Mouse (Mus musculus) heart, postnatal 10 days (tissue): ENCODE results near the gene Grik3. TPM values are rescaled to one million over a fixed set of nuclear protein-coding genes. Genes with fewer than 3 reads are reported as not detected.

Experiments used
- DNase-seq, 2 experiments: peaks; one replicate each; pipeline ENCODE4 v3.0.0; 2021
- intact Hi-C: fragments of 180-260 bp; cut with DNase I; formaldehyde crosslinking; loops from one replicate; pipeline ENCODE4 v1.15.1; 2025
- total RNA-seq, 2 experiments: library from RNA; stranded (reverse); gene quantifications; 2 replicates each; pipeline ENCODE4 v1.2.3; 2021

The Grik3 gene
- total RNA-seq, 2 experiments from 2014 or later, result 0.10 TPM; not detected in 1

DNA sequence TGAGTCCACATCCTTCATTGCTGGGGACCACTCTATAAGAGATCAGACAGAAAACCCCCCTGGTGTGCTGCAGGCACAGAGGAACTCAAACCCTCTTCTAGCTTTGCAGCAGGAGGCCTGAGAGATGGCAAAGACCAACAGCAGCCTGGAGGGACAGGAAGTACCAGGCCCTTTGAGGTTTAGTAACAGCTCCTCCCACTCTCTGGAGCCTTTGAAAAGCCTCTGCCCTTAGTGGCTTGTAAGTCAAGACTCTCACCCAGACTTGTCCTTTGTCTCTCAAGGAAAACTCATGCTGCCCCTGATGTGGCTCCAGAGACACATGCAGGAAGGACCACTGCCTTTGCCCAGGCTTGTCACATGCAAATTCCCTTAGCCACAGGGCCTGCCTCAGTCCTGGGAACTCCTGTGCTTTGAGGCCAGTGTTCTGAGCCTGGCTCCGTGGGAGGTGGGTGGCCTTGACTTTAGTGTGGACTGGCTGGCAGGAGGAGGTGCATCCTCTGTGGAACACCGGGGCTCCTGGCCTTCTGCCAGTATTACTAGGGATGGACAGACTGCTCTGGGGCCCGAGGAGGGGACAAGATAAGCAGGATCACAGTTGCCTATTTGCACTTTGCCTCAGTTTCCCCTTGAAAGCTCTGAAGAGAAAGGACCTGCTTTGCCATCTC is 47.9 kb downstream of the Grik3 start:
- intact Hi-C loops, result no loop called here
- DNase-seq, result no peak

DNA sequence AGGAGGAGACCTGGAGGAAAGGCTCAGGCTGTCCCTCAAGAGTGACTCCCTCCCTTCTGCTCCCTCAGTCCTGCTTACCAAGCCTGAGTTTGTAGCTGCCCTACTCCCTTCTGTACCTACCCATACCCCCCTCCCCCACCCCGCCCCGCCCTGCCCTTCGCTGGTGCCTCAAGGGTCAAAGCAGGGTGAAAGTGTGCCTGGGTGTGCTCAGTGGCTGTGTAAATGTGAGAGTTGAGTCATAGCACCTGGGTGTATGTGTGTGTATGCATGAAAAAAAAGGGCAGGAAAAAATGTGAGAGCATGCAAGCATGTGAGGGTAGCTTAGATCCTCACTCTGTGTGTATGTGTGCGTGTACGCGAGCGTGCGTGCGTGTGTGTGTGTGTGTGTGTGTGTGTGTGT is 49.1 kb downstream of the Grik3 start:
- no peak for DNase-seq
- intact Hi-C loops, result no loop called here

DNA sequence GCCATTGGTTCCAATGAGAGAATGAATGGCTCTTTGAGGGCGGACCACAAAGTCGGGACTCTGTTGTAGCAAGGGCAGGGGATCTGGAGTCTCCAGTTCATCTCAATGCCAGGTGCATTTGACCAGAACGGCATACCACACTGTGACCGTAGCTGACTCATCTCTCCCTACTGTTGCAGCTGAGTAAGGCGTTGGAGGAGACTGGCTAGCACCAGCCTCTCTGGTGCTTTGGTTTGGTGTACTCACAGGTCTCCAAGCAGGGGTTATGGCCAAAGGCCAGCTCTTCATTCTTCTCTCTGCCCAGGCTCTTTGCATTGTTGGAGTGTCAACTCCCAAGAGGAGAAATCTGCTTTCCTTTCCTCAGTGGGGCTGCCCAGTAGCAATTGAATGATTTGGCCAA is 52.7 kb downstream of the Grik3 start:
- intact Hi-C loops, result no loop called here
- DNase-seq, result no peak

DNA sequence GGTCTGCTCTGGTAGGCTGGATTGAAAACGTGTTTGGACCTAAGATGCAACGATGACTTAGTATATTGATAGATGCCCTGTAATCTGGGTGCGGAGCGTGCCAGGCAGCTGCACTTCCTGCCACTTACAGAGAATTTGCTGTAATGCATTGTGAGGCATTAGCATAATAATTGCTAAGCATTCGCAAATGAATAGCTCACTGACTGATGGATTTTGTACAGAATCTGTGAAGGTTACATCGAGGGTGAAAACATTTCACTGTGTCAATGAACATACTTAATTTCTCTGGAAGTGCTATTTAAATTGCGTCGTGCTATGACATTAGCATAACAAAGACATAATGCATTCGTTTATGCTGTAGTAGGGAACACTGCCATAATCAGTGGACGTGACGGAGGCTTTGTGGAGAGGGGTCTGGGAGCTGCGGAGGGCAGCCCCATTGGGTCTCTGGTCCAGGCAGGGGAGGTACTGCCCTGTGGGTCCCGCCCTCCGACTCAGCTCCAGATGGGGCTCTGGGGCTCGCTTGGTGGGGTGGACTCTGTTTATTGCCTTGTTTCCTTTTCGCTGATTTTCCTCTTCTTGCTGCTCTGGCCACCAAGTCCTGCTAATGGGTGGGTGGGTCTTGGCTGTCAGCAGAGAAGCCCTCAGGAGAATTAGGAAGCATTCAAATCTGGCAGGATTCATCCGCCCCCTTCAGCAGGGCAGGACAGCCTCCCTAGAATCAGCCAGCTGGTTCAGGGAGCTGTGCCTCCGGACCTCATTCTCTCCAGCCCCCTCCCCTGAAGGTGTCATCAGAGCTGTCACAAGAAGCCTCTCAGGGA is 54.7 kb downstream of the Grik3 start:
- DNase-seq, result no peak
- intact Hi-C loops, result no loop called here

DNA sequence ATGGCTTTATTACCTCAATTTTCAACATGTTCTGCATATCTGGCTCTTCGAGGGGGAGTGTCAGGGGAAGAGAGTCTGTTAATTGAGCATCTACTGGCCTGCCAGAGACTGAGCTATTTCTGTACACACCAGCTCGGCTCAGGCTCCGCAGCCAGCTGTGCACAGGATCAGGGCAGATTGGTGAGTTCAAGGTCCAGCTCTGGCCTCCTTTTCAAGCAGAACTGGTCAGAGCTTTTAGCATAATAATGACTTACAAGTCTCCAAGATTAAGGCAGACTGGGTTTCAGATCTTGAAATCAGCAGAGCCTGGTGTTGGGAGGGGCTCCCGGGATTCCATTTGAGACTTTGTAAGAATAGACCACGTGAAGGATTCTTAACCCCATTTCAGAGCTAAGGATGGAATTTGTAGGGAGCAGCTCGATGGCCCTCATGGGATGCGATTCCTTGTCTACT is 55.3 kb downstream of the Grik3 start:
- intact Hi-C loops, result no loop called here
- no peak for DNase-seq

DNA sequence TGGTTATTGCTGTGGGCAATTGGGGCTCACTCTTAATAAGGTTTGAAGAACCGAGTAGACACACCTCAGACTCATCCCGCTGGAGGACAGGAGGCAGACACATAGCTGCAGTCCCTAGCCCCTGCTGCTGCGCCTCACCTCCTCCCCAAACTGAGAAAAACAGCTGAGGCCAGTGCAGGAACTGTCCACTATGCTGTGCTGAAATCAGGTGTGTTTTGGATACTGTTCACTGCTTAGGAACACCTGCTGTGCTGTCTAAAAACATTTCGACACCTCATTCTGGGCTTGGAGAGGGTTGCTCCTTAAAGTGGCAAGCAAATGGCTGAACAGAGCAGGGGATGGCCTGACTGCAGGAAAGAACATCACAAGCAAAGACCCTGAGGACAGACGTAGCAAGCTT is 57.7 kb downstream of the Grik3 start:
- intact Hi-C loops, result no loop called here
- DNase-seq, result no peak

DNA sequence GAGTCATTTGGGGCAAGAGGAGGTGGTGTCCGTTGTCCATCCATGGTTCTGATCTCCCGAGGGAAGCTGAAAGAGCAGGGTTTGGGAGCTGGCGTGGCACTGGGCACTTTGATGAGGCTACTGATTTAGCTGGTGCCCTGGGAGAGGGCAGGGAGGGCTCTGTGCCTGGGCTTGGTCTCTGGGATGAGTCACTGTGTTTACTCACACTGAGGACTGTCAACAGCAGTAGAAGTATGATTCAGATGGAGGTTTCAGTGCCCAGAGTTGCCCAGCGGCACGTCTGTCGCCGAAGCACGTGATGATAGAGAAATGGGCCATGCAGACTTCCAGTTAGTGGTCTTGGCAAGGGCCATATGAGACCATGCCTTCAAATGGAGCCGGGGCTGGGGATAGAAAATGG is 63.3 kb downstream of the Grik3 start:
- intact Hi-C loops, result no loop called here
- DNase-seq, result no peak

GRCm38 (mm10) chr4:125556405-125557308 is 66.2 kb downstream of the Grik3 start:
- intact Hi-C loops, result no loop called here
- peak in 1 of 2 experiments; percentile 6 for DNase-seq

GRCm38 (mm10) chr4:125559564-125559963 is 69.1 kb downstream of the Grik3 start:
- no peak for DNase-seq
- intact Hi-C loops, result no loop called here

- intact Hi-C loops, result no loop called here
- DNase-seq, result no peak
Measured at GRCm38 (mm10) chr4:125560806-125561205, 70.3 kb downstream of the Grik3 start.

DNA sequence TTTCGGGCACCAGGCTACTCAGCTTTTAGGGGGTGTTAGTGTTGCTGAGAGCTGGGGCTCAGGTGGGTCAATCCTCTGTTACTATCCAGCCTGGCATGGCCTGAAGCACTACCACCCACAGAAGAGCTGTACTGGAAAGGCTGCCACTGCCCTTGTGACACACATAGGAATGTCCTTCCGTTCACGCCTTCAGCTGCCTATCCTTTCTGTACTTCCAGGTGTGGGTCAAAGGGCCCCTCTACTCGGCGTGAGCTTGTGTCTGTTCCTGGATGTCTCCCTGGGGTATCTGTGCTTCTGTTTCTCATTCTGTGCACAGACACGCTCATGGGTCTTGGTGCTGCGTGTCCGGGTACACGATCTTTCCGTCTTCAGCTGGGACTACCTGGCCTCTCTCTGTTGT is 73.1 kb downstream of the Grik3 start:
- intact Hi-C loops, result no loop called here
- no peak for DNase-seq

DNA sequence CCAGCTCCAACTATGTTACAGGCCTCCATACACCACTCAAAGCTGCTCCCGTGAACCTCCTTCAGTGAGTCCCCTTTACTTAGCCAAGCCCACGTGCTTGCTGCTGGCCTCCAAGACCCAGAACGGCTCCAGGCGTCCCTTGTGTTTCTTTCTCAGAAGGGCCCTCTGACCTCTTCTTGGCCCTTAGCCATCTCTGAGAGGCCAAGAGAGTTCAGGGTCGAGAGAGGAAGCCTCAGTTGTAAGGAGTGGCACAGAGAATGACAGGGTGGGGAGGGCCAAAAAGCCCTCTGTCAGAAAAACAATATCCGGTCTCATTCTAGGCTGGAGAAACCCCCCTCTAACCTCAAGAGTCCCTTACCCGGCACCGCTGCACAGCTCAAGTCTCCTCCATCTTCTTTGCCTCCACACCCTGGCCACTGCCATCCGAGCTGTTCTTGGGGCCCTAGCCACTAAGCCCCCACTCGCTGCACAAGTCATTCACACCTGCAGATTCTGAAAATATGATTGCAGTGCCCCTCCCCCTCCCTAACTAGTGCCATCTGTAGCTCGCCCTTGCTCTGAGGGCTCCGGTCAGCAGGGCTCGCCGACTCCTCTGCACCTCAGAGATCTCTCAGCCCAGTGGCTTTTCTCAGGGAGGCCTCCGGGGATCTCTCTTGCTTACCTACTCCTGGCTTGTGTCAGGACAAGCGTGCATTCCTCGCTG is 73.7 kb downstream of the Grik3 start:
- intact Hi-C loops, result no loop called here
- peak in 1 of 2 experiments; percentile 7 for DNase-seq

GRCm38 (mm10) chr4:125565711-125566439 is 75.4 kb downstream of the Grik3 start:
- intact Hi-C loops, result no loop called here
- DNase-seq, result no peak

DNA sequence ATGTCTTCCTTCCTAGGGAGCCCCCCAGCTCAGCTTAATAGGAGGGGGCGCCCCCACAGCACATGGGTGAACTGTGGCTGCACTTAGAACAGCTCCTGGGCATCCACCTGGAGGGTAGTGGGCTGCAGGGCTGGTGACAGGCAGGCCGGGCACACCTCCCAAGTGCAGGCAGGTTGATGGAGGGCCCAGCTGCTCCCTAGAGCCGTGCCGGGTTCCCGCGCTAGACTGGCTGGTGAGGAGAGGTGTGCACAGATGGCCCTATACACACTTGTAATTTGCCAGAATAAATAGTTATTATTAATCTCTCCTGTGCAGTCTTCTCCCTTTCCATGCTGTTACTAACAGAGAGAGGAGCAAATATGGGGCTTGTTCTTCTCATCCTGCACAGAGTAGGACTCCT is 77.7 kb downstream of the Grik3 start:
- intact Hi-C loops, result no loop called here
- DNase-seq, result no peak

- no peak for DNase-seq
- intact Hi-C loops, result no loop called here
Measured at GRCm38 (mm10) chr4:125571651-125572311, 81.3 kb downstream of the Grik3 start.

DNA sequence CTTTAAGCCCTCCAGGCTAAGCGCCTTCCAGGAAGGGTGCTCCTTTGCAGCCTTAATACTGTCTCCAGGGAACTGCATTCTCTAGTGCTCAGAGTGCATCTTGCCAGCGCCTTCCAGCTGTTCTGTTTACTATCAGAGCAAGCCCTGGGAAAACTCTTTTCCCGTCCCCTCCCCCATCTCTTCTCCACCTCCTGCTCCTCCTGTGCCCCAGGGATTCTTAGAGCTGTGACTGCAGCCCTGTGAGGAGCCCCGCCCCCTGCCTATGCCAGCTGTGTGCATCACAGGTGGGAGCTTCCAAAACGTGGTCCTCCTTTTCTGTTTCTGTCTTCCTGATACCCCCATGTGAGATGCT is 81.8 kb downstream of the Grik3 start:
- intact Hi-C loops, result no loop called here
- no peak for DNase-seq

DNA sequence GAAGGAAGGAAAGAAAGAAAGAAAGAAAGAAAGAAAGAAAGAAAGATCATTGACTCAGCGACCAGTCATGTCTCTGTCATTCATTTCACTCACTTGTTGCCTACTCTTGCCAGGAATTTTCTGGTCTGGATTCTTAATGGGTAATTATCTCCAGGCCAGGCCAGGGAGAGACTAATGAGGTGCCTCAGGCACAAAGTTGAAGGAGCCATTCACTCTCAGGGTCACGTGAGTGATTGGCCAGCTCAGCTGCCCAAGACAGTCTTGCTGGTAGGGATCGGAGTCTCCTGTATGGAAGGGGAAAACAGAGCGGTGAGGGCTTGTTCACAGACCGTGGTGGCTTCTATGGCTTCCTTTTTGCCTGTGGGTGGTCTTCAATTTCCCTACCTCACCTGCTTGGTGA is 82.5 kb downstream of the Grik3 start:
- DNase-seq, result no peak
- intact Hi-C loops, result no loop called here

- intact Hi-C loops, result no loop called here
- no peak for DNase-seq
Measured at GRCm38 (mm10) chr4:125573951-125574675, 83.6 kb downstream of the Grik3 start.

GRCm38 (mm10) chr4:125580336-125580735 is 89.8 kb downstream of the Grik3 start:
- intact Hi-C loops, result no loop called here
- DNase-seq, result no peak
